Mouse (Mus musculus): Measurements from ENCODE around the gene Ints7. TPM values are rescaled to one million over a fixed set of nuclear protein-coding genes. Genes with fewer than 3 reads are reported as not detected.
A peak's percentile ranks its signal among the peaks of the same experiment; 100 is the strongest.

The Ints7 gene
- polyA plus RNA-seq, 1 experiment from 2014 or later: 78.0 TPM

DNA sequence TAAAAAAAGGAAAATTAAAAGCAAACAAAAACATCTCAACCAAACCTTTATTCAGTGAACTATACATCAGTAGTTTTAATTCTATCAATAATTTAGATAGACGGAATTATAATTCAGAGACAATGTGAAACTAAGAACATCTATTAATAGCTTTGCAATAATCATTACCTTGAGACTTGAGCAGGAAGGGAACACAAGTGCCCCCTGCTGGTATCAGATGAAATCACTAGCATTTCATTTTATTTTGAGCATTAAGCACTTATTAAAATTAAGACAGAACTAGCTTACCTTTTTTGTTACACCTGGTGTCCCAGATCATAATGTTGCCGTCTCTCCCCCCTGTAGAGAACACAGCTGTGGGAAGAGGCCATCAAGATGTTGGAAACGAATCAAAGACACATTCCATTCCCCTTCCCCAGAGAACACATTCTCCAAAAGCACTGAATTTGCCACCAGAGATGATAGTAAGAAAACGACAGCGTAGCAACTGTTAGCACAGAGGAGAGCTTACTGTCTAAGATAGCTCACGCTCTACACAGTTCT lies 12.5 kb upstream of the Ints7 start:
- DNase-seq (ENCODE audit: low spot score): no peak

GRCm38 (mm10) chr1:191567859-191568258 lies 7.6 kb upstream of the Ints7 start:
- peaks cover 9% of the 10 kb centered on the region for H3K4me1 ChIP-seq
- peaks cover 84% of the 10 kb centered on the region for H3K36me3 ChIP-seq
- no peak overlapping the region for H3K4me3 ChIP-seq
- H3K27me3 ChIP-seq (ENCODE audit: low read depth, poor library complexity, severe bottlenecking): no peaks in the 10 kb centered on the region
- no peak overlapping the region for H3K27ac ChIP-seq (replicated peaks)
- no peak for DNase-seq (ENCODE audit: low spot score)
- 86% methylated on average over 1 of the region's 1 CpGs for whole genome bisulfite sequencing
- no peaks in the 10 kb centered on the region for H3K9me3 ChIP-seq (replicated peaks)

More for the DNA sequence above, 12.5 kb upstream of the Ints7 start:
- H3K4me1 ChIP-seq: no peaks in the 10 kb centered on the region
- H3K4me3 ChIP-seq: no peak overlapping the region
- H3K27me3 ChIP-seq (ENCODE audit: low read depth, poor library complexity, severe bottlenecking): no peaks in the 10 kb centered on the region
- H3K27ac ChIP-seq (replicated peaks): no peak overlapping the region
- H3K36me3 ChIP-seq: peaks cover 87% of the 10 kb centered on the region
- no peaks in the 10 kb centered on the region for H3K9me3 ChIP-seq (replicated peaks)
- WGBS: 79% methylated on average over 6 of the region's 6 CpGs

- Histone ChIP-seq H3K36me3 (peaks cover 68% of the 10 kb centered on the region), H3K27me3 (ENCODE audit: low read depth, poor library complexity, severe bottlenecking) (no peaks in the 10 kb centered on the region), H3K4me3 (no peak overlapping the region), H3K27ac (replicated peaks) (no peak overlapping the region), H3K9me3 (replicated peaks) (no peaks in the 10 kb centered on the region), H3K4me1 (peaks cover 22% of the 10 kb centered on the region)
- no peak for DNase-seq (ENCODE audit: low spot score)
- WGBS: 93% methylated on average over 2 of the region's 2 CpGs
Measured at GRCm38 (mm10) chr1:191569625-191570024, 5.8 kb upstream of the Ints7 start.

GRCm38 (mm10) chr1:191570415-191570814 lies 5.0 kb upstream of the Ints7 start:
- Histone ChIP-seq H3K9me3 (replicated peaks) (no peaks in the 10 kb centered on the region), H3K4me1 (peaks cover 22% of the 10 kb centered on the region), H3K27ac (replicated peaks) (no peak overlapping the region), H3K36me3 (peaks cover 61% of the 10 kb centered on the region), H3K27me3 (ENCODE audit: low read depth, poor library complexity, severe bottlenecking) (no peaks in the 10 kb centered on the region), H3K4me3 (no peak overlapping the region)
- 95% methylated on average over 3 of the region's 3 CpGs for WGBS
- DNase-seq (ENCODE audit: low spot score): no peak

DNA sequence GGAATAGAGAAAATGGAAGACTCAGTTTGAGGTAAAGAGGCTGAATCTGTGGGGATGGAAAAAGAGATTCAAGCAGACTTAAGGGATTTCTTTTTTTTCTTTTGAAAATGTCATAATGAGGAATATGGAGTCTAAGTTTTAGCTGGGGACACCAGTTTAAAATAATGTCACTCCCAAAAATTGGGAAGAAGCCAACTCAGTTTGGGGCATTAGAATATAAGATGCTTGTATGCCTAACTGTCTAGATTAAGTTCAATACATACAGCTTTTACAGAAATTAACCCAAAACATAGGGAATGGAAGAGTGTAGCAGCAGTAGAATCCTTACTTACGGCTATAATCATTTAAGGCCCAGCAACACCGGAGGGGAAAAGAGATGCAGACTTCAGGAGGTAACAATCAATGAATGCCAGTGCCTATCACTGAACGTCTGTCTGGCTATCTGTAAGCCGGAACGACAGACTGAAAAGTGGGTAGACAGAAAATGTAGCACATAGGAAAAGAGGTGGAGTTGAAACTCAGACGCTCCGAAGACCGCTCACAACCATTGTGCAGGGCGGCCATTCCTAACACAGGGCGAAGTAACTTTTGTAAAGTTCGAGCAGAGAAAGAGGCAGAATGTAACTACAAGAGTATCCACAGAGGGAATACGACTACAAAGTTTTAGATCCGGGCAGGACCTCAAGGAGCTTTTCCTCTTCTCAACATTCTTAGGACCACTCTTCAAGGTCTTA lies 1.4 kb upstream of the Ints7 start:
- WGBS: 4% methylated on average over 13 of the region's 13 CpGs
- Histone ChIP-seq H3K4me1 (peaks cover 44% of the 10 kb centered on the region), H3K36me3 (peaks cover 50% of the 10 kb centered on the region), H3K27me3 (ENCODE audit: low read depth, poor library complexity, severe bottlenecking) (no peaks in the 10 kb centered on the region), H3K9me3 (replicated peaks) (no peaks in the 10 kb centered on the region), H3K27ac (replicated peaks) (peak overlapping the region; percentile 96), H3K4me3 (peak overlapping the region; percentile 73)
- peak; percentile 24 for DNase-seq (ENCODE audit: low spot score)

DNA sequence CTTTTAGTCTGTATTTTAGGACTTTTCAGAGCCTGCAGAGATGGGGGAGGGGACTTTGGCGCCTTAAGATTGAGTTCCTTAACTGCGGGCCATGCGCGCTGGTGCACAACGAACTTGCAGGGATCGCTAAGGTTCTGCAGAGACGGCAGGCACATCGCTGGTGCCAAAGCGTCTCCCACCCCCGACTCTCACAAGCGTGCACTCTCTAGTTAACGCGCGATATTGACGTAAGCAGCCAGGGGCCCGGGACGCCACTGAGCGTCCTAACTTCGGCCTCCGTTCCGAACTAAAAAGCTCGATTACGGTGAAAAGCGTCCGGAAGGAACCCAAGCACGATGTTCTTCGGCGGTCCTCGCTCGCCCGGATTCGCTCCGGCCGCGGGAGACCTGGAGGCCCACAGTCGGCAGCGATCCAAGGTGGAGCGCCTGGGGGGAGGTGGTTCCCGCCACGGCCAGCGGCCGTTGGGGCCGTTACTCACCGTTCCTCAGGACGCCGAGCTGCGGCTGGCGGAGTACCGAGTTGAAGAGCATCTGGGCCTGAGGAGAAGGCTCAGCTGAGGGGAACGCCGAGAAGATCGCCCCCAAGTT lies 472 bp upstream of the Ints7 start:
- Histone ChIP-seq H3K9me3 (replicated peaks) (peaks cover 9% of the 10 kb centered on the region; the same call in 1 of the 2 replicates), H3K27me3 (ENCODE audit: low read depth, poor library complexity, severe bottlenecking) (no peaks in the 10 kb centered on the region), H3K27ac (replicated peaks) (peak overlapping the region; percentile 96), H3K36me3 (peaks cover 50% of the 10 kb centered on the region), H3K4me1 (peaks cover 44% of the 10 kb centered on the region), H3K4me3 (peak overlapping the region; percentile 73)
- under 1% methylated on average over 52 of the region's 52 CpGs for whole genome bisulfite sequencing
- DNase-seq (ENCODE audit: low spot score): peak; percentile 80

DNA sequence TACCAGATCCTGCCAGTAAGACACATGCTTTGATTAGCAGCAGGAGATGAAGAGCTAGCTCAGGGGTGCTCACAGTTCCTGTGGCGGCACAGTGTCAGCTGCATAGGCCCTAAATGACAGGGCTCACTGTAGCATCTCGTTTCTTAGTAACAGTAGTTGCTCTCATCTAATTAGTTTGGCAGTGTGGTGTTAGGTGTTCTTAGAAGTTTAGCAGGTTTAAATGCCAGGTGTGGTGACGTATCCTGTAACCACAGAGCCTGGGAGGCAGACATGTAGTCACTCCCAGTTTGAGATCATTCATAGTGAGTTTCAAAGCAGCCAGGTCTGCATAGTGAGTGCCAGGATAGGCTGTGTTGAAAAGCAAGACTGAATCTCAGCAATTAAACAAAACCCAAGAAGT lies 4.1 kb downstream of the Ints7 start:
- H3K4me3 ChIP-seq: no peak overlapping the region
- 93% methylated on average over 3 of the region's 3 CpGs for WGBS
- H3K36me3 ChIP-seq: peaks cover 68% of the 10 kb centered on the region
- H3K4me1 ChIP-seq: peaks cover 22% of the 10 kb centered on the region
- H3K9me3 ChIP-seq (replicated peaks): peaks cover 13% of the 10 kb centered on the region; the same call in 1 of the 2 replicates
- H3K27ac ChIP-seq (replicated peaks): no peak overlapping the region
- no peaks in the 10 kb centered on the region for H3K27me3 ChIP-seq (ENCODE audit: low read depth, poor library complexity, severe bottlenecking)
- DNase-seq (ENCODE audit: low spot score): no peak

DNA sequence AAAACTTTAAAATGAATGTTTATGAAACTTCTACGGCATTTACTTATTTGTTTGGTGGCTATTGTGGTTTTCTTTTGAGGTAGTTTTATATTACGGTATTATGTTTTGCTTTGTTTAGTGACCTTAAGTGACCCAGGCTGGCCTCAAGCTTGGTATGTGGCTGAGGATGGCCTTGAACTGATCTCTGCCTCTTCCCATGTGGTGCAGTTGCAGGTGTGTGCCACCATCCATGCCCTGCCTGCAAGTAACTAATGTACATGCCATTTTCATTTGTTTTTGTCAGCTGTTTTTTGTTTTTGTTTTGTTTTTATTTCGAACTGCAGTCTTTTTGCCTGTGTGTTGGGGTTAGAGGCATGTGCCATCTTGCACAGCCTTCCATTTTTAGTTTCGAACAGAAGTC lies 6.2 kb downstream of the Ints7 start:
- DNase-seq (ENCODE audit: low spot score): no peak
- H3K36me3 ChIP-seq: peaks cover 90% of the 10 kb centered on the region
- H3K27ac ChIP-seq (replicated peaks): no peak overlapping the region
- H3K9me3 ChIP-seq (replicated peaks): peaks cover 13% of the 10 kb centered on the region; the same call in 1 of the 2 replicates
- no peaks in the 10 kb centered on the region for H3K27me3 ChIP-seq (ENCODE audit: low read depth, poor library complexity, severe bottlenecking)
- no peak overlapping the region for H3K4me3 ChIP-seq
- 93% methylated on average over 4 of the region's 4 CpGs for WGBS
- peaks cover 18% of the 10 kb centered on the region for H3K4me1 ChIP-seq

- Histone ChIP-seq H3K36me3 (peaks cover 94% of the 10 kb centered on the region), H3K27me3 (ENCODE audit: low read depth, poor library complexity, severe bottlenecking) (no peaks in the 10 kb centered on the region)
Measured at GRCm38 (mm10) chr1:191583836-191584235, 8.4 kb downstream of the Ints7 start.

GRCm38 (mm10) chr1:191584483-191584882 lies 9.0 kb downstream of the Ints7 start:
- WGBS: 94% methylated on average over 4 of the region's 4 CpGs
- Histone ChIP-seq H3K27me3 (ENCODE audit: low read depth, poor library complexity, severe bottlenecking) (no peaks in the 10 kb centered on the region), H3K4me3 (no peak overlapping the region), H3K9me3 (replicated peaks) (peaks cover 10% of the 10 kb centered on the region; the same call in 1 of the 2 replicates), H3K36me3 (peaks cover 94% of the 10 kb centered on the region), H3K4me1 (no peaks in the 10 kb centered on the region), H3K27ac (replicated peaks) (no peak overlapping the region)
- DNase-seq (ENCODE audit: low spot score): no peak

More at GRCm38 (mm10) chr1:191583836-191584235, 8.4 kb downstream of the Ints7 start:
- no peaks in the 10 kb centered on the region for H3K4me1 ChIP-seq
- no peak overlapping the region for H3K4me3 ChIP-seq
- 91% methylated on average over 4 of the region's 4 CpGs for WGBS
- peaks cover 13% of the 10 kb centered on the region; the same call in 1 of the 2 replicates for H3K9me3 ChIP-seq (replicated peaks)
- DNase-seq (ENCODE audit: low spot score): no peak
- H3K27ac ChIP-seq (replicated peaks): no peak overlapping the region

- WGBS: 91% methylated on average over 2 of the region's 2 CpGs
- no peak overlapping the region for H3K4me3 ChIP-seq
- no peaks in the 10 kb centered on the region for H3K4me1 ChIP-seq
- peaks cover 94% of the 10 kb centered on the region for H3K36me3 ChIP-seq
- H3K27me3 ChIP-seq (ENCODE audit: low read depth, poor library complexity, severe bottlenecking): no peaks in the 10 kb centered on the region
- H3K27ac ChIP-seq (replicated peaks): no peak overlapping the region
- no peak for DNase-seq (ENCODE audit: low spot score)
- H3K9me3 ChIP-seq (replicated peaks): 0 out of 2 replicates have a peak, but pooled peaks cover under 1% of the 10 kb centered on the region
Measured at GRCm38 (mm10) chr1:191585704-191586103, 10.3 kb downstream of the Ints7 start.

DNA sequence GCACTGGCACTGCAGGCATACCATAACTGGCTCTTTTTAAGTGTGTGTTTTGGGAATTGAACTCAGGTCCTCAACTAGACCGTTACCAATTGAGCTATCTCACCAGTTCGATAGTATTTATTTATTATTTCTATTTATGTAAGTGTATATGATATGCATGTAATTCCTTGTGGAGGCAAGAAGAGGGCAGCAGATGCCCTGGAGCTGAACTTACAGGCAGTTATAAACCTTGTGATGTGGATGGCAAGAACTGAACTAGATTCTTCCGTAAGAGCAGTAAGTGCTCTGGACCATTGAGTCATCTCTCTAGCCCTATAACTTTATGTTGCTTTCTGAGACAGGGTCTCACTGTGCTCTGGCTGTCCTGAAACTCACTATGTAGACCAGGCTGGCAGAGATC lies 11.6 kb downstream of the Ints7 start:
- no peak overlapping the region for H3K27ac ChIP-seq (replicated peaks)
- no peaks in the 10 kb centered on the region for H3K9me3 ChIP-seq (replicated peaks)
- H3K4me1 ChIP-seq: no peaks in the 10 kb centered on the region
- H3K36me3 ChIP-seq: peaks cover 99% of the 10 kb centered on the region
- 92% methylated on average over 3 of the region's 3 CpGs for WGBS
- no peak overlapping the region for H3K4me3 ChIP-seq
- no peak for DNase-seq (ENCODE audit: low spot score)
- no peaks in the 10 kb centered on the region for H3K27me3 ChIP-seq (ENCODE audit: low read depth, poor library complexity, severe bottlenecking)

DNA sequence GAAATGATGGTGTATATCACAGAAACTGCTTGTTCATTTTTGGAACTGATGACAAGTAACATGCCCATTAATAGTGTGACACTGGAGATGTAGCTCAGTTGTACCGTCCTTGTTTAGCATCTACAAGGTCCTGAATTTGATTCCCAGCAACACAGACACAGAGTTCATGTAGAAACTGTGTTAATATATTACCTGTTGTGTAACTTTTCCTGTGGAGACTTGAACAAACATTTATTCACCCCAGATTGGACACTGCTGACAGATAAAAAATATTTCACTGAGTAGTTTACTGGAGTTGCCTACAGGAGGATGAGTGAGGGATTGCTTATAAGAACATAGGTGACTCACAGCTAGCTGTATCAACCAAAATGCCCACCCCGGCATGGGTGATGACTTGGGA lies 13.3 kb downstream of the Ints7 start:
- Histone ChIP-seq H3K27ac (replicated peaks) (no peak overlapping the region), H3K27me3 (ENCODE audit: low read depth, poor library complexity, severe bottlenecking) (no peaks in the 10 kb centered on the region), H3K4me1 (no peaks in the 10 kb centered on the region), H3K4me3 (no peak overlapping the region), H3K36me3 (peaks cover 99% of the 10 kb centered on the region), H3K9me3 (replicated peaks) (no peaks in the 10 kb centered on the region)
- DNase-seq (ENCODE audit: low spot score): no peak
- WGBS: 95% methylated on average over 2 of the region's 2 CpGs

Measured in midbrain, embryonic 10.5 days (tissue).